Mouse (Mus musculus) large intestine, adult 2 months (tissue): ENCODE data around the gene Kif16b. TPM values are rescaled to one million over a fixed set of nuclear protein-coding genes. Genes with fewer than 3 reads are reported as not detected.
"Not testable (repeated sequence)": the region's sequence is repeated elsewhere in the genome, so short reads cannot be mapped to it uniquely, and the experiment has no call there.

Source experiments
- DNase-seq: peaks from one replicate; pipeline ENCODE4 v3.0.0-alpha.2; 2012; ENCODE audit warnings: low read depth, low spot score
- WGBS: fragments of 180-500 bp; shearing (Covaris S2); methylation state at CpG from one replicate; pipeline ENCODE4 v1.1.7; 2018; 5-methylcytosine and 5-hydroxymethylcytosine counted together
- polyA plus RNA-seq: library from polyadenylated mRNA; depleted of rRNA; stranded (reverse); fragments of >200 nt; gene quantifications from 2 replicates; pipeline ENCODE4 v1.2.3, GENCODE M21; 2012; rRNA removed

The Kif16b gene
- polyA plus RNA-seq, 1 experiment = 13.5 TPM

DNA sequence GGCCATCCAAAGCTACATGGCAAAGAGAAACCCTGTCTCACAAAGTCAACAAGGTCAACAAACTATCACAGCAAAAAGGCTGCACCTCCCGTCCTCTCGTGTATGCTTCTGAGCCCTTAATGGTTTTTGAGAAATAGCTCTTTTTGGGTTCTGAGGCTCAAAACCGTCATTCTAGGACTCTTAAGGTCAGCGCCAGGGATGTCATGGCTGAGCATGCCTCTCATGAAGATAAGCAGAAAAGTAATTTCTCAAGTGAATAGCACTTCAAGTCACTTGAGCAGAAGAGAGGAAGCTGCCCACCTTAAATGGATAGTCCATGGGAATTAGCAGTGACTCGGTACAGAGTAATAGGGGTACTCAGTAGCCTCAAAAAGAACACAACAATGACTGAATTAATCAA, 291.1 kb downstream of the Kif16b start:
- 91% methylated on average over 5 of the region's 5 CpGs for WGBS
- DNase-seq = no peak

DNA sequence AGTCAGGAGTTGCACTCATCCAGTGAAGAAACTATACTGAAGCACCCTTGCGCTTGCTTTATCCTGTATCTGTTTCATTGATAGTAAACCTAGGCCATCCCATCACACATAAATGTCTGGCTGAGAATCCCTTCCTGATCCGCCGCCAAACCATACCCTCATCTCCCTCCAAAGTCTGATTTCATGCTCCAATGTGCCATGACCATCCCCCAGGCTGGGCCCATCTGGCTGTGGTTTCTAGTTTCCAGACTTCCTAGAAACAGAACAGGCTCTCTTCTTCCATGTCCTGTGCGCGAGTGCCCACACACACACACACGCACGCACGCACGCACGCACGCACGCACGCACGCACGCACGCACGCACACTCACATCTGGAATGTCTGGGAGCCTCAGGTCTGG, 292.6 kb downstream of the Kif16b start:
- WGBS = 94% methylated on average over 17 of the region's 17 CpGs
- no peak for DNase-seq

DNA sequence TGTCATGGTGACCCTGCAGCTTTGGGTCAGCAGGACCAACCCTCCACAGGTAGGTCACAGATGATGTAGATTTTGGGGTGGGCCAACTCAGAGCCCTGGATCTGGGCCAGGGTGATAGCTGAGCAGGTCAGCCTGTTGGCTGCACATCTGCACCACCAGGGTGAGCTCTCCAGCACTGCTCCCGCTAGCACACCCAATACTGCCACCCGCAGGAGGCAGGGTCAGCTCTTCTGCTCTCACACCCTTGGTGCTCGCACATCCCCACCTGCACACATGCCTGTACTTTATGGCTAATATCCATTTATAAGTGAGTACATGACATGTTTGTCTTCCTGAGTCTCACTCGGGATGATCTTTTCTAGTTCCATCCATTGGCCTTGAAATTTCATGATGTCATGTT, 296.6 kb downstream of the Kif16b start:
- DNase-seq = no peak
- 81% methylated on average over 4 of the region's 4 CpGs for WGBS

DNA sequence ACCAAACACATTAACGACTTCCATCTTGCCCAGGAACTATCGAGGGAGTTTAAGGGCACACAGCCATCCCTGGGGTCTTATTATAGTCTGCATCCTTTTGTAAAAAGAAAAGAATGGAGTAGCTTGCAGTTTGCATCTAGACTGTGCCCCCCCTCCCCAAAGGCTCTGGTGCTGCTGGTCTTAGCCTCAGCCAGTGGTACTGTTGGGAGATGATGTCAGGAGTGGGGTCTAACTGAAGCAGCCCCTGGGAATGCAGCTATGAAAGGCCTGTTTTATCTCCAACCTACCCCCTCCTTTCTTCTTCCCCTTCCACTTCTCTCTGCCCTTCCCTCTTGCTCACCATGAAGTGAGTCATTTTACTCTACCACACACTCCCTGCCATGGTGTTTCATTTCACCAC, 298.1 kb downstream of the Kif16b start:
- DNase-seq = no peak
- WGBS = 49% methylated on average over 2 of the region's 2 CpGs

DNA sequence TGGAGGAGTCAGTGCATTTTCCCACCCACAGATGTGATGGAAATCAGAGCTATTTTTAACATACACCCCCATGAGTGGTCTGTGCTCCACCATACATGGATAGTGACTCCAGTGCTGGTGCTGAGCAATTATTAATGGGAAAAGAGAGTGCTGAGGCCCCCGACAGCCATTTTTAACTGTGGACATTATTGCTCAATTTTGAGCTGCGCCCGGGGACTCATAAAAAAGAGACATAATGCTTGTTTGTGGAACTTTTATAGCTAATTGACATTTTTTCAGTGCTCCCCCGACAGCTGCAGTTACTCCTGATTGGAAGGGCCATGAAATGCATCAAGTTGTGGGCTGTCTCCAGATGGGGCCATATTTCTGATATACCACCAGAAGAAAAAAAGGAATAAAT, 302.1 kb downstream of the Kif16b start:
- WGBS = 21% methylated on average over 4 of the region's 4 CpGs
- DNase-seq = no peak

DNA sequence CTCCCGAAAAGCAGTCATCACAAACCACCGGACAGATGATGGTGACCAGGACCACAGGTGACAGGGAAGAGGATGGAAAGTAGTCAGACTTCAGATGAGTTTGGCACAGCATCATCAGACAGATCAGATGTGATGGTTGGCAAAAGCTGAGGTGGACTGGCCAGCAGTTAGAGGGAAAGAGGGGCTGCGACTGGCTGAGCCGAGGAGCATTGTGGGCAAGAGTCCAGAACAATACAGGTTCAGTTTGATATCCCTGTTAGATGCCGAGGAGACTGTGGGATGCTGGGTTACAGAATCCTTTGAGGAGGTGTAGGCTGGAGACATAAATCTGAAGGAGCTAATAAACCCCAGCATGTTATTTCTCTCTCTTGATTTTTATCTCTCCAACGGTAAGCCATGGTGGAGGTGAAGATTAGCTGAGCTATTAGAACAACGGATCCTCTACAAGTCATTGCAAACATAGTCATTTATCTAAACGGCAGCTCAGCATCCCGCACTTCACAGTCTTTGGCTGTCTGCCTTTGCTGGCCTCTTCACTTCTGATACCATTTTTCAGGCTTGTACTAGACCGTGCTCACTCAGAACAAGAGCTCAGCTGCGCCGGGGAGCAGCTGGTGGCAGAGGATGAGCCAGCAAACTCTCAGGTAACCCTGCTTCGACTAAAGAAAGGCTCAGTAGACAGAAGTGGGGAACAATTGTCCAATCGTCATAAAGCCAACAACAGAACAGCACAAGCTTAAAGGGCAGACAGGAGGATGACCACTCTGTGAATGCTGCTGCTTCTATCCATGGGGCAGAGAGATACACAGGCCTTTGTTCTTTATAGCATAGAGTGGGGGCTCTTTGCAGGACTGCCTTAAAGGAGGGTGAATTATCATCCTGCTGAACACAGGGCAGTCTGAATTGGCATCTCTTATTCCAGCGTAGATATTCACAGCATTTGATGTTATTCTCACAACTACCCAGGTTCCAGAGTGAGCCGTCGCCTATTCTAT, 304.9 kb downstream of the Kif16b start:
- 76% methylated on average over 17 of the region's 17 CpGs for WGBS
- no peak for DNase-seq

DNA sequence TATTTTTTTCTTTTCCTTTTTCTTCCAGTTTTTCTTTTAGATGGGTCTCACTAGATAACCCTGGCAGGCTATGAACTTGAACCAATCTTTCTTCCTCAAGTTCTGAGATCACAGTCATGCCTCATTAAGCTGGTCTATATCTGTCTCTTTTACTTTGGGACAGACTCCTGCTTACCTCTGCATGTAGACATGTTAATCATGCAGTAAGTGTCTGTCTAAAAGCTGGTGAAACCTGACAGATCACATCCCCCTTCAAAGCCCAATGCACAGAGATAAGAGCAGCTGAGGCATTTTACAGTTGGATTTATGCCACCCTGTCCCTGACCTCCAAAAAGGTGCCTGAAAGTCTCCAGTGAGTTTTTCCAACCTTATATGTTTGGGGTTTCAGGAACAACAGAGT, 310.4 kb downstream of the Kif16b start:
- no peak for DNase-seq

DNA sequence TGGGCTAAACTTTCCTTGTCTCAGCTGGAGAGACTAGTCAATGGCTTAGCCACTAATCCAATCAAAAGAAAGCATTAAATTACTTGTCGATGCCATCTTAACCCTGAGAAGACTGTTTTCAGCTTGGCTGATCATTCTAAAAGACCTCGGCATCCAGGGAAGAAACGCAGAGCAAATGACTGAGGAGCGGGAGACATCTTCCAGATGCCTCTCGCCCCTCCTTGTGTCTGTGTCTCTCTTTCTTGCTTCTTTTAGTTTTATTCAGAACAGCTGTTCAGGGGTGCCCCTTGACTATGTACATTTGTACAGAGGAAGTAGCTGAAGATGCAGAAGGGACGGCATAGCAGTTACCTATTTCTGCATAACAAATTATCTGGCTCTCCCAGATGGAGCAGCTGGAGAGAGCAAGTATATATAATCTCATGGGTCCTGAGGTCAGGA, 311.0 kb downstream of the Kif16b start:
- no peak for DNase-seq
- WGBS = 74% methylated on average over 6 of the region's 6 CpGs

DNA sequence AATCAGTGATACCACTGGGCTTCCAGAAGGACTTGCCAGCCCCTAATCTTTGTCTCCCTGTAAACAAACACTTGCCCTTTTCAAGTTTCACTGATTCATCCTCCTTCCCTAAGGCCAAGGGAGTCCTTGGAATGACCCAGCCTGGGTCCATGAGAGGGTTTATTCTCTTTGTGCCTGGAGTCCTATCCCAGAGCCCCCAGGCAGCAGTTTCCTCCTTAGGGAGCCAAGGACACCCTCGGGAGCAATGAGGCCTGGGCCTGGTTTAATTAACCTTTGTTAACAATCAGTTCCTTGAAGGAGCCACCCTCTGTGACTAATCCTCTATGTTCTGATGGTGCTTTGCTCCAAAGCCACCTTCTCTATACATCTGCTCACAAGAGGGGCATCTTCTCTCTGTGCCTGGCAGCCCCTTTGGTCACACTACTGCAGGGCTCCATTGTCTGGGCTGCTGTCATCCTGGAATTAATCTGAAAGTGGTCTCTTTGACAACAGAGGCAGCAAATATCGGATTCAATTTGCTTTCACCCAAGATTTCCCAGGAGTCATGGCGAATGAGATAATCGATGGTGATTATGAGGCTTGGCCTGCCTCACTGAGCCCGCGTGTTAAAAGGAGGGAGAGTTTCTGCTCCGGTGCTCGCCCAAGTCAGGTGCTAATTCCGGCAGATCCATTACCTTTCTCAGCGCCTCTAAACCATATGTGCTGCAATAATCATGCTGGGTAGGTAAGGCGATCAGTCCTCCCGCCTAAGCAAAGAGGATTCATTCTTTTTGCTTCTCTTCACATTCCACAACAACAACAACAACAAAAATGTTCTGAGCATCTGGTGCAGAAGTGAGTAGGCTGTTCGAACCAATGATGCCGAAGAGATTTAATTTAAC, 311.7 kb downstream of the Kif16b start:
- 86% methylated on average over 14 of the region's 14 CpGs for WGBS
- DNase-seq = no peak

DNA sequence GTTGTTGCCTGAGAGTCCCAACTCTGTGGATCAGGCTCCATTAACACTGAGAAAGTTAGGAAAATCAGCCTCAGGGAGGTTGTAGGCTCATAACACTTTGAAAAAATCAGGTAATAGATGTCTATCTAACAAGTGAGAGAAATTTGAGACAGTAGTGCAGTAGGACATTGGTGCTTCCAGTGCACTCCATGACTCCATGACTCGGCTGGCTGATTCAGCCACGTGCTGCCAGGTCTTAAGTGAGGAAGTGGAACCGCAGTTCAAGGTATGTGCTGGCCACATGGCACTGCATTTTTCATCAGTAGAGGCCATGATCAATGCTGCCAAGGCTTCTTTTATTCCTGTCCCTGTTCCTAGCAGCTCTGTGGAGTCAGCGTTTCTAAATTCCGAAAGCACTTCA, 315.5 kb downstream of the Kif16b start:
- WGBS = 57% methylated on average over 5 of the region's 5 CpGs
- DNase-seq = no peak

DNA sequence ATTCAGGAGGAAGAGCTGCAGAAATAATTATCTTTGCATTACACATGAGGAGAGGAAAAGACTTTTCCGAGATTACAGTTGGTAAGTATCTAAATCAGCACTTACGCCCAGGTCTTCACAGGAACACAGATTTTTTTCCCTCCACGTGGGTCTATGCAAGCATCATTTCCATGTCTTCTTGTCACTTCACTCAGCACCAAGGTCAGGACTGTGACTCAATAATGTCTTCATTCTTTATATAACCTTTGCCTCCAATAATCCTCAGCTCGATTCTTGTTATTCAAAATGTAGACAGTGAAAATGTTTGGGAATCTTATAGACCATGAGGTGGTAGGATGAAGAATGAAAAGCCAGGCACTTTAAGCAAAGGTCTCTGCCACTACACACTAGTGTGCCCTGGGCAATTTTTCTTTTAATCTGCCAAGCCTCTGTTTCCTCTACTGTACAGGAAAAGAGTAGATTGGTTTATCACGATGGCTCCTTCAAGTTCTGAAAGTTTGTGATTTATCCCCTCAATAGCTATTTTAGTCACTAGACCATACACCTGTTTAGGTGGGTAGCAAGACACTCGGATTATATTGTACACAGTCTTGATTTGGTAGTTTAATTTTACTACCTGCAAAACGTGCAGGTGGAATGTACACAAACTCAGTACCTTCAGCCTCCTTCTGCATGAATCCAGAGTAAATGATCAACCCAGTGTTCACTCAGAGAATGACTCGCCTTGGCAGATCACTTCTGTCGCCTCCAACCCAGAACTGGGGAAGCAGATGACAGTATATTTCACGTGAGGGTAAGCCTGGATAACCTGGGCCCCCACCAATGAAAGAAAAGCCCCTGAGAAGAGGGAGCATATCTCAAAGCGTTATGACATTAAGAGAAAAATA, 316.2 kb downstream of the Kif16b start:
- WGBS = 31% methylated on average over 11 of the region's 11 CpGs
- peak; percentile 39 for DNase-seq

DNA sequence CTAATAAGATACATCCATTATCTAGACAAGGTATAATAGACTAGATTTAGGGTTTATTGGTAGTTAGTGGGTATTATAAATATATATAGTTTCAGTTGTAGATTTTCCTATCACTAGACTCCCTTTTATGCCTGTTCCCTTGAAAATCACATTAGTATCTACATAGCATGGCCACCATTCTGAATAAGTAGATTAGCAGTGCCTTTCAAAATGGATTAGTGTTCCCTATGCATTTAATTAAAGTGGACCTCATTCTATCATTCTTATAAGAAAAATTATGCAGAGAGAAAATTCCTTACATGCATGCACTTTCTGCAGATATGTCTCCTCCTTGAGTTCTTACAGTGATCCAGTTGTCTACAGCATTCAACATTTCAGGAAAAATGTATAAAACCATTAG, 320.9 kb downstream of the Kif16b start:
- DNase-seq = no peak

DNA sequence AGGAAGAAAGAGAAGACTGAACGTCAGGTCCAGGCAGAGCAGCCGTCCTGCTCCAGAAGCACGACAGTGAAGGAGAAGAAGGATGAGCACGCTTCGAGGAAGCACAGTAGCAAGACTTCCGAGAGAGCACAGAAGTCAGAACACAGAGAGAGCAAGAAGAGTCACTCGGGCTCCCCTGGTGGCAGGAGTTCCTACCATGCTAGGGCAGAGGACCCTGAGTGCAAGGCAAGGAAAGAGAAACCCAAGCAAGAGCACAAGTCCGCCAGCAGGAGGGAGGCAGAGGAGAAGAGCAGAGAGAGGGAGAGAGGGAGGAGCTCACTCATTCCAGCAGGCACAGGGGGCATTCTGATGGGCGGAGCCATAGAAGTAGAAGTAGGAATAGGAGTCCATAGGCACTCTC, 323.9 kb downstream of the Kif16b start:
- WGBS = 77% methylated on average over 9 of the region's 9 CpGs

DNA sequence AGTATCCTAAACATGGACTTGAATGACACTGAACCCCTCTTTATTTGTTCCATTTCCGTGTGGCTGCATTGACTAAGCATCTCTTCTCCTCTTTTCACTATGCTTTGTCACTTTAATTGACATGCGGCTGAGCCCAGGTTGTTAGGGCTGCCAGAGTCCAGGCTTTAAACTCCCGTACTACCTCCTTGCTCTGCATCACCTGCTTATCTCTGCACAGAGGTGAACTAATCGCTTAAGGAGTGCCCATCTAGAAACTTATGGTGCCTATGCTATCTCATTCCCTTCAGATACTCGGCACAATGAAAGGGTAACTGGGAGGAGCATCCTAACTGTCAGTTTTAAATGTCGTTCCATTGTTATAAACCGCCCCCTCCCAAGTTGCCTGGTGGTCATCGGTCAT, 331.6 kb downstream of the Kif16b start:
- DNase-seq = no peak
- 46% methylated on average over 8 of the region's 8 CpGs for WGBS

More for the DNA sequence above, 323.9 kb downstream of the Kif16b start:
- not testable (repeated sequence) for DNase-seq

Other genes starting within 250 kb of the Kif16b start
- 4.4 and 5.2 TPM in 2 replicates for gene Snrpb2, start 161.5 kb upstream of the Kif16b start, polyA plus RNA-seq
- gene Otor, start 176.9 kb upstream of the Kif16b start, polyA plus RNA-seq = not detected in 2 replicates